Mouse (Mus musculus): ENCODE results near the gene Erv3. TPM values are rescaled to one million over a fixed set of nuclear protein-coding genes. Genes with fewer than 3 reads are reported as not detected.

The Erv3 gene
- not detected in 2 replicates for polyA plus RNA-seq (2015; fragmentation: Nextera tagmentation; extraction: Ambion mirVana)

DNA sequence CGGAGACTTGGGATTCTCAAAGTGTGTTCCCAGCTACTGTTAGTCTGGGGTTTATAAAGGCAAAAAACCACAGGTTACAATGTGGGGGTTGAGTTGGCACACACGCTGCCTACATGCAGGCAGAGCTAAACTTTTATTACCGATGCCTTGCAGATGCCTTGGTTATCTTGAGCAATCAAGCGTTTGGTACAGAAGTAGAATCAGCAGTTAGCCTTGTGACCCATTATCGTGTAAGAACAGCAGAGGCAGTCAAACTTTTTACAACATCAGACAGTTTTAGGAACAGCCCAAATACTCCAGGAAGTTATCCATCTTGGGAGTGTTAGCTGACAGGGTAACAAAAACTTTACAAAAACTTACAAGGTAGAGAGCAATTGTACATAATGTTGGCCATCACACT, at the start of gene Erv3:
Gene Erv3, minus strand, starts transcription at position 27 of the 400 bp plus-strand sequence.
- Histone ChIP-seq H3K4me1 (replicated peaks) (peaks cover 11% of the 10 kb centered on the region), H3K27ac (no peak within 1 kb of the TSS), H3K27me3 (no peaks in the 10 kb centered on the region), H3K36me3 (no peaks in the 10 kb centered on the region), H3K4me3 (replicated peaks) (no peak within 1 kb of the TSS), H3K9me3 (peaks cover 6% of the 10 kb centered on the region; the same call in 1 of the 2 replicates), H3K9ac (replicated peaks) (no peak within 1 kb of the TSS), H3K4me2 (replicated peaks) (no peak within 1 kb of the TSS)
- WGBS: 94% methylated on average over 5 of the region's 5 CpGs
- ATAC-seq: no peak

DNA sequence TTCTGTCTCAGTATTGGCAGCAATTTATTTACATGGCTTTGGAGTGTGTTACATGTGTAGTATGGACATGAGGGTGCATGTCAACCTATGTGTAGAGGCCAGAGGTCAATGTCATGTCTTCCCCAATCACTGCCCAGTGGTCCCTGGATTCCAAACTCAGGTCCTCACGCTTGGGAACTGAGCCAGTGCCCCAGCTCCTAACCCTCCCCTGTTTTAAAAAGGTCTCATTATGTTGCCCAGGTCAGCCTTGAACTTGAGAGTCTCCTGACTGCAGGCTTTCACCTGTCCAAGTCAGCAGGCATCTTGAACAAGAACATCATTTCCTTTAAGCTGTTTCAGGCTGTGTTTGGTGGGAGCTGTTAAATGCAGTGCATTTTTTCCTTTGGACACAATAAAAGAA, 49.4 kb upstream of the Erv3 start:
- H3K4me3 ChIP-seq (replicated peaks): peak overlapping the region; percentile 60; the same call in 1 of the 2 replicates

DNA sequence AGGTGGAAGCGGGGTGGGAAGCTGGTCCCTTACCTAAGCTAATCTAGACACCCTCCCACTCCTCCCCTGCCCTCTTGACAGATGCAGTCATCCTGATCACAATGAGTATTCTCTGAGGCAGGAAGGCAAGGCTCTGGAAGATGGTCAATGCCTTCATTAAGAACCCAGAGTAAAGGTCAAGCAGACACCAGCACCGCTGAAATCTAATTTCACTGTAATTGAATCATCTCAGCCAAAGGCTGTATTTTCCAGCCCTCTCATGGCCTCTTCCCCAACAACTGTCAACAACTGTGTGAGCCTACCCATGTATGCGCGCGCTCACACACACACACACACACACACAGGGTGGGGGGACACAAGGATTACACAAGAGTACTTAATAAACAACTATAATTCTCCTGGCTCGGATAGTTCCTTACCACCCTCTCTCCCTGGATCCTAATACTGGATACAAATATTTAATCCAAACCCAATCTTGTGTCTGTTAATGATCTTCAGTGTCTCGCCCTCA, 48.9 kb upstream of the Erv3 start:
- Histone ChIP-seq H3K27me3 (no peaks in the 10 kb centered on the region), H3K9ac (replicated peaks) (no peak overlapping the region), H3K4me2 (replicated peaks) (no peak overlapping the region), H3K4me1 (replicated peaks) (peaks cover 29% of the 10 kb centered on the region), H3K27ac (no peak overlapping the region), H3K4me3 (replicated peaks) (no peak overlapping the region), H3K9me3 (no peaks in the 10 kb centered on the region), H3K36me3 (no peaks in the 10 kb centered on the region)
- 82% methylated on average over 7 of the region's 7 CpGs for WGBS
- no peak for ATAC-seq

More for the DNA sequence above, 49.4 kb upstream of the Erv3 start:
- Histone ChIP-seq H3K27ac (no peak overlapping the region), H3K36me3 (no peaks in the 10 kb centered on the region), H3K9ac (replicated peaks) (no peak overlapping the region), H3K9me3 (no peaks in the 10 kb centered on the region), H3K4me2 (replicated peaks) (peak overlapping the region; percentile 62), H3K4me1 (replicated peaks) (peaks cover 34% of the 10 kb centered on the region), H3K27me3 (no peaks in the 10 kb centered on the region)
- WGBS: 88% methylated on average over 1 of the region's 1 CpGs
- ATAC-seq: no peak

DNA sequence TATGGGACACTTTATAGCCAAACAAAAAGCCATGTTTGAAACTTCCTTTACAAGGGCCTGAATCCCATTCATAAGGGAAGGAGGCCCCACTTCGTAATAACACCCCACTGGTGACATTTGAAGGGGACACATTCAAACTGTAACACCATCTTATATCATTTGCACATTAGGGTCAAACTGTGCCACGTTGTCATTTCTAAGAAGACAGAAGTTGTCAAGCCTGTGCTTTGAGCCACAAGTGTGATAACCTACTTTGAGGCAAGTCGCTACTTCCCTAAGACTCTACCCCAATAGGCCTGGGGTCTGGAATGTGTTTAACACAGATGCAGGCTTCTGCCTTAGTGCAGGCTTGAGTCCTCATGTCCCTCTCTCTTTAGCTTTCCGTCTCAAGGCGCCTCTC, 47.8 kb upstream of the Erv3 start:
- Histone ChIP-seq H3K9me3 (no peaks in the 10 kb centered on the region), H3K4me1 (replicated peaks) (peaks cover 21% of the 10 kb centered on the region), H3K9ac (replicated peaks) (no peak overlapping the region), H3K4me2 (replicated peaks) (no peak overlapping the region), H3K36me3 (no peaks in the 10 kb centered on the region), H3K4me3 (replicated peaks) (no peak overlapping the region), H3K27ac (no peak overlapping the region), H3K27me3 (no peaks in the 10 kb centered on the region)
- no peak for ATAC-seq
- WGBS: 80% methylated on average over 5 of the region's 5 CpGs

DNA sequence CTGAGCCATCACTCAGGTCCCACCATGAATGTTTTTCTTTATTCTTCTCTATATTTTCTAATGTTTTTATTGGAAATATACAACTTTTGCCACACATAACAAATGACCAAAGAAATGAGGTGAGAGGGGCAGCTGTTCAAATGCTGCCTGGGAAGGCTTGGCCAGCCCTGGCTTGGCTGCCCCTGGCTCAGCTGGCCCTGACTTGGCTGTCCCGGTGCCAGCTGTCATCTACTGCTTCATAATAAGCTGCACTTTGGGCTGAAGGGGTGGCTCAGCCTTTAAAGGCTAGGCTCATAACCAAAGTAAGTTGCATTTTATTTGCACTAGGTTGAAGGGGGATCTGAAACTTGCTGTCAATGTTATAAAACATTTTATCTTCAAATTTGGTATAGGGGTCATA, 47.3 kb upstream of the Erv3 start:
- Histone ChIP-seq H3K27ac (no peak overlapping the region), H3K27me3 (no peaks in the 10 kb centered on the region), H3K4me1 (replicated peaks) (peaks cover 16% of the 10 kb centered on the region), H3K36me3 (no peaks in the 10 kb centered on the region), H3K4me2 (replicated peaks) (no peak overlapping the region), H3K4me3 (replicated peaks) (no peak overlapping the region), H3K9me3 (no peaks in the 10 kb centered on the region), H3K9ac (replicated peaks) (no peak overlapping the region)
- ATAC-seq: no peak
- 82% methylated on average over 1 of the region's 1 CpGs for WGBS

DNA sequence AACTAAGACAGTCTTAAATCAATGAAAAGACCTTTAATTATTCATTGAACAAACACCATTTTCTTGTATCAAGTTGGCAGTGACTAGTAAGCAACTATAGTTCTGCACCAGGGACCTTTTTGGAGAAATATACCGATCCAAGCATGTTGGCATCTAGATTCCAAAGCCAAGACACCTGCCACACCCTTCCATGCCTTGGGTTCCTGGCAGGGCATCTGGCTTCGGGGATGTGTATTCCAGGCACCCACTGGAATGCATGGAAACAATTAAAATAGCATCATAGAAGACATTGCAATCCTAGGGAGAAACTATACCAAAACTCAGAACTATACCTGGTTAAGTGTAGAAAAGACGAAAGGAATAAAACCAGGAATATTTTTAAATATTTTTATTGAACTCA, 46.7 kb upstream of the Erv3 start:
- Histone ChIP-seq H3K4me1 (replicated peaks) (peaks cover 11% of the 10 kb centered on the region), H3K27me3 (no peaks in the 10 kb centered on the region), H3K4me2 (replicated peaks) (no peak overlapping the region), H3K36me3 (no peaks in the 10 kb centered on the region), H3K27ac (no peak overlapping the region), H3K9me3 (no peaks in the 10 kb centered on the region), H3K9ac (replicated peaks) (no peak overlapping the region), H3K4me3 (replicated peaks) (no peak overlapping the region)
- ATAC-seq: no peak
- 90% methylated on average over 3 of the region's 3 CpGs for WGBS

DNA sequence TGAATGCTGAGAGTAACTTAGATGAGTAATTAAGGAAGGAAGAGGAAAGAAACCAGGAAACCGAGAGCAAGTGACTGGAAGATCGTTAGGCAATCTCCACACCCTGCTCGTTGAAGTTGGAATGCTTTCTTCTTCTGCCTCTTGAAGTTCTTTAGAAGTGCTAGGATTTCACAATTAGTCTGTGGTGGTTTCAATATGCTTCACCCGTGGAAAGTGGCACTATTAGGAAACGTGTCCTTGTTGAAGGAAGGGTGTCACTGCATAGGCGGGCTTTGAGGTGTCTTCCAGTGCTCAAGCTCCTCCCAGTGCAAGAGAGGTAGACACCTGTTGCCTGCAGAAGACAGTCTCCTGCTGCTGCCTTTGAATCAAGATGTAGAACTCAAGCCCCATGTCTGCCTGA, 46.2 kb upstream of the Erv3 start:
- Histone ChIP-seq H3K36me3 (no peaks in the 10 kb centered on the region), H3K4me3 (replicated peaks) (no peak overlapping the region), H3K9ac (replicated peaks) (no peak overlapping the region), H3K27me3 (no peaks in the 10 kb centered on the region), H3K9me3 (no peaks in the 10 kb centered on the region), H3K4me1 (replicated peaks) (peaks cover 6% of the 10 kb centered on the region), H3K27ac (no peak overlapping the region), H3K4me2 (replicated peaks) (no peak overlapping the region)
- ATAC-seq: no peak
- WGBS: 81% methylated on average over 6 of the region's 6 CpGs

DNA sequence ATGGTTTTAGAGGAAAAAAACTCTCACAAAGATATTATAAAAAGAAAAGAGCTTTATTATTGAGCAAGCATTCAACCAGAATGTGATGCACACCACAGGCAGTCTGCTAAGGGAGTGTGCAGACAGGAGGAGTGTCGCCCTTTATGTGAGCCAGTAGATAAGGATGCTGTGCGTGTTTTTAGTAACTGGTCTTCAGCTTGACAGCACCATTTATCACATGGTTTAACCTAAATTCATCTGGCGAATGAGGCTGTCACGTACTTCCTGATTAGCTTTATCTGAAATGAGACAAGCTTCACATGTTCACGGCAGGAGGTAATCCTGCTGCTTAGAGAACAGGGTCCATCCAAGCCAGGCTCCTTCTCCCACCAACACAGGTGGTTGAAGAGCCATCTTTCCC, 45.5 kb upstream of the Erv3 start:
- 64% methylated on average over 5 of the region's 5 CpGs for WGBS
- Histone ChIP-seq H3K36me3 (no peaks in the 10 kb centered on the region), H3K27ac (no peak overlapping the region), H3K27me3 (no peaks in the 10 kb centered on the region), H3K9ac (replicated peaks) (no peak overlapping the region), H3K4me3 (replicated peaks) (no peak overlapping the region), H3K4me2 (replicated peaks) (no peak overlapping the region), H3K4me1 (replicated peaks) (no peaks in the 10 kb centered on the region; the same call in none of the 2 replicates), H3K9me3 (no peaks in the 10 kb centered on the region)
- ATAC-seq: no peak

DNA sequence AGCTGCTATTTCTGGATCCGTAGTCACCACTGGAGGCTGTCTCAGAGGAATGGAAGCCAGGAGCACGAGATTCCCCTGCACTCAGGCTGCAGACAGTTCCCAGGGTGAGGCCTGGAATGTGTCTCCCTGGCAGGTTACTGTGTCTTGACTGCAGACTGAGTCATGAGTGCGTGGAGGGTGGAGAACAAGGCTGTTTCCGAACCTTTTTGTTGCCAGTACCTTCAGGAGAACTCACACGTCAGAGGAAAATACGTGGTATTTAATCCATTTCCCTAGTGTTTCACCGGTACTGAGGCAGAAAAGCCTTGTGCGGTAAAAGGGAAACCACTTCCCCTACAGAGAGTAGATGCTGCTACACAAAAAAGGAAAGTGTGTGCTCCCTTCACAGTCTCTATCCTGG, 43.3 kb upstream of the Erv3 start:
- Histone ChIP-seq H3K4me2 (replicated peaks) (no peak overlapping the region), H3K36me3 (no peaks in the 10 kb centered on the region), H3K4me3 (replicated peaks) (no peak overlapping the region), H3K9ac (replicated peaks) (no peak overlapping the region), H3K4me1 (replicated peaks) (no peaks in the 10 kb centered on the region), H3K27ac (no peak overlapping the region), H3K9me3 (no peaks in the 10 kb centered on the region), H3K27me3 (no peaks in the 10 kb centered on the region)
- no peak for ATAC-seq
- WGBS: 48% methylated on average over 8 of the region's 8 CpGs

DNA sequence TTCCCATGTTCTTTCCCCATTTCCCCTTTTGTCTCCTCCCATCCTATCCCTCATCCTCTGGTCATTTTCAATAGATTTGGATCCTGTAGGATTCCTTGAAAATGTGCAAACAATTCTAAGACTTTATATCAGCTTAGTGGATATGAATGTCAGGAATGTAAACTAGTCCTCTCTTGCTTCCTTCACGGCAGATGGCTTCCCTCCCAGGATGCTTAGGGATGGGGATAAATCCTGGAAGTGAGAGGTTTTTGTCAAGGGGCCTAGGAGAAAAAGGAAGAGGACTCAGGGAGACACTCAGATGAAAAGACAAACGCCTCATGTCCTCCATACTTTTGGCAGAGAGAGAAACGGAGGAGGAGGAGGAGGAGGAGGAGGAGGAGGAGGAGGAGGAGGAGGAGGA, 42.9 kb upstream of the Erv3 start:
- no peak for ATAC-seq
- Histone ChIP-seq H3K9me3 (no peaks in the 10 kb centered on the region), H3K4me3 (replicated peaks) (no peak overlapping the region), H3K36me3 (no peaks in the 10 kb centered on the region), H3K4me2 (replicated peaks) (no peak overlapping the region), H3K4me1 (replicated peaks) (no peaks in the 10 kb centered on the region), H3K27me3 (no peaks in the 10 kb centered on the region), H3K9ac (replicated peaks) (no peak overlapping the region), H3K27ac (no peak overlapping the region)
- WGBS: 37% methylated on average over 2 of the region's 3 CpGs

DNA sequence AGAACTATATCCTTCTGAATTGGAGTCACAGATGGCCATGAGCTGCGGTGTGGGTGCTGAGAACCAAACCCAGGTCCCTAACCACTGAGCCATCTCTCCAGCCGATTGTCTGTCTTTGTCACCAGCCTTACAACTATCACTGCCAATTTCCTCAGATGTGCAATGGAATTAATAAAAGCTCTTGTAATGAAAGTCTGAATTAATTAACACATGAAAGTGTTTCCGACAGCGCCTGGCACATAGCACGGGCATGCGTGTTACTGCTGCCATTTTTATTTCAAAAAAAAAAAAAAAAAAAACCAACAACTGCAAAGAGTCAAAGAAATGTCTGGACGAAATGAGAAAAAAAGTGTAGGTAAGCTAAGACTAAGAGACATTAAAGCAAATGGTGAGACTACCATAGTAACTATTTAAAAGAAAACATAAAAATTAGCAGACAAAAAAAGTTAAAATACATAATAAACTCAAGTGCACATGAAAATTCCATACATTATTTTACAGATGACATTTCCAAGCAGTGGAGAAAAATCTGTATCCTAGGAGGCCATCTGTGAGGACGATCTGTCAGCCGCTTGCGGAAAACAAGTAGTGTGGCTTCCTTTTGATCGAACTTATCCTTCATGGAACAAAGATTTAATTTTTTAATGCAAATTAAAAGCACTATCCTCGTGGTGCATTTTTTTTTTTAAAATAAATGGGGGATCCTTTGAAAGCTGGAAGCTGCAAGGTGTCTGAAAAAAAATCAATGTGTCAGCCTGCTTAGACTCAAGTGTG, 38.0 kb upstream of the Erv3 start:
- no peaks in the 10 kb centered on the region for H3K36me3 ChIP-seq
- H3K4me3 ChIP-seq (replicated peaks): no peak overlapping the region
- H3K9me3 ChIP-seq: no peaks in the 10 kb centered on the region
- 0 out of 2 replicates have a peak, but pooled peaks cover 2% of the 10 kb centered on the region for H3K27me3 ChIP-seq
- no peak overlapping the region for H3K4me2 ChIP-seq (replicated peaks)
- ATAC-seq: no peak
- no peak overlapping the region for H3K27ac ChIP-seq
- peaks cover 2% of the 10 kb centered on the region; the same call in 1 of the 2 replicates for H3K4me1 ChIP-seq (replicated peaks)
- 89% methylated on average over 12 of the region's 12 CpGs for WGBS
- H3K9ac ChIP-seq (replicated peaks): no peak overlapping the region

DNA sequence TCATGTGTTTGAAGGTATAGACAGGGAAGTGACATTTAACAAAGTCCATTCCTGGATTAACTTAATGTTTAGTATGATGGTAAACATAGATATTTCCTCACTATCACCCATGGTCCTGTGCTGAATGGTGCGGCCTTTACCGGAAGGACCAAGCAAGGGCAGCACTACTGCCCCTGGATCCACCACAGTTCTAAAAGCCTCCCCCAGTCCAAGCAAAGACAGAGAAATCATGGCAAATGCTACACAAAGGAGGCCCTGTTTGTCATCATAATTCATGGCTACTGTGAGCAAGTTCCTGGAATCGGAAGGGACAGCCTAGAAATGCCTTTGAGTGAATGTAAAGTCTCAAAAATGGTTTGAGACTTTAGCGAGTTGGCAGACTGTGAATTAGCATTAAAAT, 36.5 kb upstream of the Erv3 start:
- Histone ChIP-seq H3K27me3 (0 out of 2 replicates have a peak, but pooled peaks cover 2% of the 10 kb centered on the region), H3K36me3 (no peaks in the 10 kb centered on the region), H3K4me1 (replicated peaks) (peaks cover 9% of the 10 kb centered on the region; the same call in 1 of the 2 replicates), H3K4me2 (replicated peaks) (no peak overlapping the region), H3K27ac (no peak overlapping the region), H3K9ac (replicated peaks) (no peak overlapping the region), H3K4me3 (replicated peaks) (no peak overlapping the region), H3K9me3 (no peaks in the 10 kb centered on the region)
- no peak for ATAC-seq
- 88% methylated on average over 4 of the region's 4 CpGs for WGBS

Data from midbrain, embryonic 13.5 days (tissue).